Mouse (Mus musculus) liver, adult 2 months (tissue): ENCODE data around the gene Proca1. TPM values are rescaled to one million over a fixed set of nuclear protein-coding genes. Genes with fewer than 3 reads are reported as not detected.

Experiments used
- DNase-seq: peaks from one replicate; pipeline ENCODE4 v3.0.0-alpha.2; 2011; ENCODE audit warnings: low read depth, low spot score; ENCODE audit errors: extremely low read depth
- H3K27ac ChIP-seq: fragments of 200-500 bp; replicated peaks from 2 replicates; pipeline ENCODE4 v1.5.1; 2012; ENCODE audit warnings: low read depth, mild to moderate bottlenecking, control low read depth, inconsistent platforms, low read length; ENCODE audit not compliant: insufficient read depth
- H3K27me3 ChIP-seq: fragments of 200-500 bp; 2 replicates; pipeline ENCODE4 v1.6.1; 2012; ENCODE audit warnings: mild to moderate bottlenecking, moderate library complexity, low read length, inconsistent platforms; ENCODE audit not compliant: control insufficient read depth, insufficient read depth
- H3K36me3 ChIP-seq: fragments of 200-500 bp; 2 replicates; pipeline ENCODE4 v1.6.1; 2012; ENCODE audit warnings: low read length, inconsistent platforms; ENCODE audit not compliant: control insufficient read depth, insufficient read depth
- H3K4me1 ChIP-seq: fragments of 200-500 bp; 2 replicates; pipeline ENCODE4 v1.6.1; 2011; ENCODE audit warnings: low read length; ENCODE audit not compliant: control insufficient read depth, insufficient read depth
- H3K4me3 ChIP-seq: fragments of 200-500 bp; 2 replicates; pipeline ENCODE4 v1.5.1; 2011; ENCODE audit warnings: low read depth, mild to moderate bottlenecking, control low read depth, low read length, moderate library complexity; ENCODE audit not compliant: insufficient read depth
- H3K79me2 ChIP-seq: fragments of 200-500 bp; 2 replicates; pipeline ENCODE4 v1.6.1; 2012; ENCODE audit warnings: inconsistent platforms, mild to moderate bottlenecking, low read length, moderate library complexity; ENCODE audit not compliant: control insufficient read depth, insufficient read depth
- H3K9ac ChIP-seq: fragments of 200-500 bp; 2 replicates; pipeline ENCODE4 v1.6.1; 2012; ENCODE audit warnings: low read depth, mild to moderate bottlenecking, control low read depth, inconsistent platforms, low read length
- CTCF ChIP-seq: fragments of 200-500 bp; IDR thresholded peaks from 2 replicates; pipeline ENCODE4 v1.5.1; 2011; ENCODE audit warnings: low read depth, low read length, control low read depth
- POLR2A ChIP-seq: fragments of 200-500 bp; IDR thresholded peaks from 2 replicates; pipeline ENCODE4 v1.6.1; 2011; ENCODE audit warnings: low read length, control low read depth; ENCODE audit not compliant: insufficient read depth; ENCODE audit errors: extremely low read depth
- WGBS: fragments of 180-500 bp; shearing (Covaris S2); methylation state at CpG from one replicate; pipeline ENCODE4 v1.1.7; 2018; 5-methylcytosine and 5-hydroxymethylcytosine counted together
- polyA plus RNA-seq: library from polyadenylated mRNA; depleted of rRNA; stranded (reverse); fragments of >200 nt; gene quantifications from 2 replicates; pipeline ENCODE4 v1.2.3, GENCODE M21; 2012
- total RNA-seq: library from RNA; depleted of rRNA; stranded (reverse); fragments of >200 nt; gene quantifications from 2 replicates; pipeline ENCODE4 v1.2.3, GENCODE M21; 2014

Proca1 gene
- total and polyA plus RNA-seq, 2 experiments = 0.24 to 0.55 TPM

DNA sequence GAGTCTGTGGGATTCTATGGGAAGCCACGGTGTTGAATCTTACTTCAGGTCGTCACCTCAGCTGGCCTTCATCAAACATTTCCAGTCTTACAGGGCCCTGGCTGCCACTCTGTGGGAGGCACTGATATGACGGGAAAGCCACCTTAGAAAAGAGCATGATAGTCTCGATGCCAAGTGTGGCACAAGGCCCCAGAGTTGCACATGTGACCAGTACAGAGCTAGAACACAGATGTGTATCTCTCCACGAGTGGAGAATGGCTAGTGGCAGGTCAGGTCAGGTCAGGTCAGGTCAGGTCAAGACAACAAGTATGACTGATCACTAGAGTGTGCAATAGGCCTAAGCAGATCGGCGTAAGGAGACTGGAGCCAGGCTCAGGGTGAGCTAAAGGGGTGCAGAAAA, 17.4 kb downstream of the Proca1 start:
- Histone ChIP-seq H3K36me3 (peaks cover 69% of the 10 kb centered on the region), H3K79me2 (no peaks in the 10 kb centered on the region), H3K4me1 (peaks cover 3% of the 10 kb centered on the region; the same call in 1 of the 2 replicates), H3K27me3 (no peaks in the 10 kb centered on the region), H3K9ac (no peak overlapping the region), H3K4me3 (no peak overlapping the region), H3K27ac (no peak overlapping the region)
- peak; percentile 83 for DNase-seq
- WGBS = 21% methylated on average over 7 of the region's 7 CpGs
- TF ChIP-seq CTCF = no peak
- no peak for TF ChIP-seq POLR2A

DNA sequence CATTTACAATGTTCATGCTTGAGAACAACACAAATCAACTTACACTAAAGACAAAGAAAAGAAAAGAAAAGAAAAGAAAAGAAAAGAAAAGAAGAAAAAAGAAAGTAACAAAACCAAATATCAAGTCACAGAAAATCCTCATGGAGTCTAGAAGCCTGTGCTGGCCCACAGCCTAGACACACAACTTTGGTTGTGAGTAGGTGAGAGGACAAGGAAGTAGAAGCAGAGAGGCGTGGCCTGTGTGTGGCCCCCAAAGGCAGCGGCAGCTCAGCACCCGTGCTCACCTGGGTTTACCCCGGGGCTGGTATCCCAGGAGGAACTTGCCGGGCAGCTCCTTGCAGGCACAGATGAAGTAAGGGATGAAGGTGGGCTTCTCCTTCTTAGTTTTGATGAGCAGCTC, 18.3 kb downstream of the Proca1 start:
- Histone ChIP-seq H3K9ac (no peak overlapping the region), H3K4me1 (peaks cover 3% of the 10 kb centered on the region; the same call in 1 of the 2 replicates), H3K4me3 (no peak overlapping the region), H3K27ac (no peak overlapping the region), H3K27me3 (no peaks in the 10 kb centered on the region), H3K36me3 (peaks cover 76% of the 10 kb centered on the region), H3K79me2 (no peaks in the 10 kb centered on the region)
- WGBS = 89% methylated on average over 5 of the region's 5 CpGs
- TF ChIP-seq POLR2A = no peak
- no peak for TF ChIP-seq CTCF
- DNase-seq = no peak

DNA sequence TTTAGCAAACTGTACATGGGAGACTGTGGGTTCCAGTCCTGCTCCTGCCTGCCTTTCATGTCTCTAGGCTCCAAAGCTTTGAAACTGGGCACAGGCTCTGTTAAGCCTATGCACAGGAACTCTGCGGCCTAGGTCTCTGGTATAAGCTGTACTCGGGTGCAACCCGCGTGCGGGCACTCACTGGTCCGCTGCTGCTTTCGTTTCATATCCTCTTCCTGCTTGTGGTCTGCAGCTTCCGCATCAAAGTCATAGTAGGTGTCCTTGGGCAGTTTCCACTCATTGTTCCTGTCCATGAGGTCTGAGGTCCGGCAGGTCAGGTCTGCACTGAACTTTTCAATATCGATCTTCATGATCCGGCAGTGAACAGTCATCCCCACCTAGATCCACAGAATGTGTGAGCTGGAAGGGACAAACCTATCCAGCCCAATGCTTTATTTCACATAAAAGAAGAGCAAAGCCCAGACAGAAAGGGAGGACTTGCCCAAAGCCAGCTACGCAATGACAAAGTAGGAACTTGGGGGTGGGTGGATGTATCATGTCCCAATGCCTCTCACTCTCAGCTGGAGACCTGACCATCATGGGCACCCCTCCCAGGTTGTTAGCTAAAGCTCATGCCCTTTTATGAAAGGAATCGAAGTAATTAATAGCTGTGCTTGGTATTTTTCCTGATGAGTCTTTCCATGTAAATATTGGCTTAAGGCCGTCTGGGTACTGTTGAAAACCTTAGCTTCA, 20.1 kb downstream of the Proca1 start:
- Histone ChIP-seq H3K36me3 (peaks cover 75% of the 10 kb centered on the region), H3K27me3 (no peaks in the 10 kb centered on the region), H3K79me2 (no peaks in the 10 kb centered on the region), H3K9ac (no peak overlapping the region), H3K27ac (no peak overlapping the region), H3K4me3 (no peak overlapping the region), H3K4me1 (peaks cover 3% of the 10 kb centered on the region; the same call in 1 of the 2 replicates)
- 87% methylated on average over 14 of the region's 14 CpGs for WGBS
- TF ChIP-seq CTCF (no peak), POLR2A (no peak)
- no peak for DNase-seq

DNA sequence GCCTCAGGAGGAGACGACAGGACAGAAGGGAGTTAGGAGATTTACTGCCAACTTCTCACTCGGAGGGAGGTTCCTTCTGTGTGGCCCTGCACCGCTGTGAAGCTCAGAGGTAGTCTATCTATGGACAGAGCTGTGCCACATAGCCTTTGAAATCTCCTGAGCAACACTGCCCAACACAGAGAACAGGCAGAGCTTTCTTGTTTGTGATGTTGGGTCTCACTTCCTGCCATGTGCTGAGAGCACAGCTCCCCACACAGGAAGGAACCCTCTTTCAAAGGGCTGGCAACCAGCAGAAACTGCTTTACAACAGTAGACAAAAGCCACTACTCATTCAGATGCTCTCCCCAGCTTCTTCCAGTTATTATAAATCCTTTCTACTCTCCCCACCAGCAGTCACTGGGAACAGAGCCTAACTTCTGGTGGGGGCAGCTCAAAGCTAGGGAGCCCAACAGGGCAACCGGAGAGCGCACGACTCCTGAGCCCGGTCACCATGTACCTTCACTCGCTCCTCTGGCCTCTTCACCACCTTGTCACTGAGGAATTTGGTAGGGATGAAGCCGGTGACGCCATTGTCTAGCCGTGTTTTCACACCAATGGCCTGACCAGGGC, 22.6 kb downstream of the Proca1 start:
- H3K4me1 ChIP-seq = peaks cover 3% of the 10 kb centered on the region; the same call in 1 of the 2 replicates
- TF ChIP-seq CTCF (no peak), POLR2A (no peak)
- H3K4me3 ChIP-seq = no peak overlapping the region
- H3K27me3 ChIP-seq = no peaks in the 10 kb centered on the region
- 89% methylated on average over 11 of the region's 11 CpGs for WGBS
- no peaks in the 10 kb centered on the region for H3K79me2 ChIP-seq
- peaks cover 79% of the 10 kb centered on the region for H3K36me3 ChIP-seq
- H3K27ac ChIP-seq = no peak overlapping the region
- DNase-seq = no peak
- H3K9ac ChIP-seq = no peak overlapping the region

DNA sequence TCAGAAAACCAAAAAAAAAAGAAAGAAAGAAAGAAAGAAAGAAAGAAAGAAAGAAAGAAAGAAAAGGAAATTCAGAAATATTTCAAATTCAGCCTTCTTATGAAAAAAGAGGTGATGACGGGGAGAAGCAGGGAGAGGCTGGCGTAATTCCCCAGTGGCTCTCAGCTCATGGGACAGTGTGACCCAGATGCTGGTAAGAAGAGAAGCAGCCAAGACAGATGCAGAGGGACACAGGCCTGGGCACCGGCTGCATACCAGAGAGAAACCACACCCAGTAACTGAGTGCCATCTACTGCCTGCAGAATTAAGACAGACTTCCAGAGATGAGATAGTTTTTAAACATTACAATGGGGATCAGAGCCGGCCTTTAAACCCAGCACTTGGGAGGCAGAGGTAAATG, 30.4 kb downstream of the Proca1 start:
- Histone ChIP-seq H3K27ac (no peak overlapping the region), H3K4me3 (no peak overlapping the region), H3K79me2 (0 out of 2 replicates have a peak, but pooled peaks cover 3% of the 10 kb centered on the region), H3K4me1 (no peaks in the 10 kb centered on the region), H3K36me3 (peaks cover 87% of the 10 kb centered on the region), H3K9ac (no peak overlapping the region), H3K27me3 (no peaks in the 10 kb centered on the region)
- no peak for TF ChIP-seq CTCF
- no peak for TF ChIP-seq POLR2A
- WGBS = 86% methylated on average over 4 of the region's 4 CpGs
- DNase-seq = no peak

DNA sequence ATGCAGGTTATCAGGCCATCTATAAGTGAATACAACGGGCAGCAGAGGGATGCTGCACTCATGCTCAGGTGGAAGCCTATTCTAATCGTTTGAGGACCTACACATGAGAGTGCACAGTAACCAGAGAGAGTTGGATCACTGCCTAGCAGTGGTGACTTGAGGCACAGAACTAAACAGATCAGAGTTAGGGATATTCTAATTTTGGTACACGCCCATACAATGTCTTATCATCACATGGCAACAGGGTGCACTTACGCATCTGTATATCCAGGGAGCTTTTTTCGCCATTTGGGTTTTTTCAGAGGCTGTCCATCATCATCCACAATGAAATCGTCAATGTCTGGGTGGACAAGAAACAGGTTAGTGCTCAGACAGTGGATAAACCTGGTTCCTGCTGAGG, 38.3 kb downstream of the Proca1 start:
- Histone ChIP-seq H3K36me3 (peaks cover 73% of the 10 kb centered on the region), H3K9ac (no peak overlapping the region), H3K4me3 (no peak overlapping the region), H3K27ac (no peak overlapping the region), H3K4me1 (peaks cover 2% of the 10 kb centered on the region; the same call in 1 of the 2 replicates), H3K27me3 (no peaks in the 10 kb centered on the region), H3K79me2 (peaks cover 14% of the 10 kb centered on the region; the same call in 1 of the 2 replicates)
- DNase-seq = no peak
- 91% methylated on average over 6 of the region's 6 CpGs for WGBS
- TF ChIP-seq CTCF (no peak), POLR2A (no peak)
